Mouse (Mus musculus) bone marrow, adult 2 months (tissue): ENCODE measurements at regions not wholly inside any gene's neighbourhood (a gene's known extent, or its start where the extent isn't known, plus 50 kb on each side); places are given as distances from the start of the nearest gene placed in this dataset.

Experiments
- H3K27ac ChIP-seq: fragments of 200-500 bp; 2 replicates; pipeline ENCODE4 v1.5.1; 2012; ENCODE audit warnings: low read depth, mild to moderate bottlenecking, control low read depth, inconsistent platforms, low read length; ENCODE audit not compliant: control insufficient read depth, poor library complexity, insufficient read depth
- H3K4me1 ChIP-seq: fragments of 200-500 bp; 2 replicates; pipeline ENCODE4 v1.6.1; 2011; ENCODE audit warnings: low read length; ENCODE audit not compliant: control insufficient read depth, insufficient read depth
- H3K4me3 ChIP-seq: fragments of 200-500 bp; replicated peaks from 2 replicates; pipeline ENCODE3; 2011; ENCODE audit warnings: mild to moderate bottlenecking, low read depth, low read length, control low read depth; ENCODE audit not compliant: control insufficient read depth
- CTCF ChIP-seq: fragments of 200-500 bp; IDR thresholded peaks from 2 replicates; pipeline ENCODE4 v1.5.1; 2011; ENCODE audit warnings: low read length, control low read depth; ENCODE audit not compliant: control insufficient read depth, insufficient read depth
- POLR2A ChIP-seq: fragments of 200-500 bp; IDR thresholded peaks from 2 replicates; pipeline ENCODE4 v1.6.1; 2011; ENCODE audit warnings: low read depth, mild to moderate bottlenecking, control low read depth, low read length, borderline replicate concordance; ENCODE audit not compliant: control insufficient read depth
- WGBS: fragments of 180-500 bp; shearing (Covaris S2); methylation state at CpG from one replicate; pipeline ENCODE4 v1.1.7; 2018; 5-methylcytosine and 5-hydroxymethylcytosine counted together

DNA sequence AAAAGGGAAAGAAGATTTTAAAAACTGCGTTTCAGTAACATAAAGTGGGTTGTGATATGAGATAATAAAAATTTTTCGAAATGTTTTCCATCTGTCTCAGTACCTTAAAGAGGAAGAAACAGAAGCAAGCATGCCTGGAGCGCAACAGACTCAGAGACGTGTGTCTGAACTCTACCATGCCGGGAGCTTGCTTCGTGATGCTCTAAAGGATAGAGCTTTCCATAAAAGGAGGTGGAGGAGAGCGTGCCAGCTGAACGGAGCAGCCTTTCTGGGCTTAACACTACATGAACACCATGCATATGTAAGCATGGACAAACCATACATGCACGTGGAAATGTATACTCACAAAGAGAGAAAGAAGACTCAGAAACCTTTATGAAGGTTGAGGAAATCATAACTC is 387.5 kb upstream of the Slc7a11 start:
- WGBS = 83% methylated on average over 9 of the region's 9 CpGs
- no peak overlapping the region for H3K27ac ChIP-seq
- TF ChIP-seq CTCF (no peak), POLR2A (no peak)
- no peak overlapping the region for H3K4me3 ChIP-seq
- no peaks in the 10 kb centered on the region for H3K4me1 ChIP-seq

DNA sequence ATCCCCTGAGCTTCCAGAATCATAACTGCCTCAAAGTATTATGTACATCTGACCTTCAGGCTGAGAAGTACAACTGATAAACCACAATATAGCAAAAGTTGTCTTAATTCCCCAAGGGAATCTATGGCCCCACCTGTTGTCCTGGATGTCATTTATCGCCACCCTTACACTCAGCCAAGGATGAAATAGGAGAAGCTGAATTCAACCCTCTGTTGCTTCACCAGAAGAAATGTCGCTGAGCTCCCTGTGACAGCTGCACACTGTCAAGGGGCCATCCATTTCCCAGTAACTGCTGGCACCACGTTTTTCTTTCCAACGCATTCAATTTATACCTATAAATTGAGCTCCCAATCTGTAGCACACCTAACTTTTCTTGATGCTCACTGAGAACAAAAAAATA is 382.0 kb upstream of the Noct start:
- 70% methylated on average over 4 of the region's 4 CpGs for WGBS
- no peaks in the 10 kb centered on the region for H3K4me1 ChIP-seq
- no peak for TF ChIP-seq CTCF
- no peak for TF ChIP-seq POLR2A
- no peak overlapping the region for H3K27ac ChIP-seq
- H3K4me3 ChIP-seq = no peak overlapping the region

DNA sequence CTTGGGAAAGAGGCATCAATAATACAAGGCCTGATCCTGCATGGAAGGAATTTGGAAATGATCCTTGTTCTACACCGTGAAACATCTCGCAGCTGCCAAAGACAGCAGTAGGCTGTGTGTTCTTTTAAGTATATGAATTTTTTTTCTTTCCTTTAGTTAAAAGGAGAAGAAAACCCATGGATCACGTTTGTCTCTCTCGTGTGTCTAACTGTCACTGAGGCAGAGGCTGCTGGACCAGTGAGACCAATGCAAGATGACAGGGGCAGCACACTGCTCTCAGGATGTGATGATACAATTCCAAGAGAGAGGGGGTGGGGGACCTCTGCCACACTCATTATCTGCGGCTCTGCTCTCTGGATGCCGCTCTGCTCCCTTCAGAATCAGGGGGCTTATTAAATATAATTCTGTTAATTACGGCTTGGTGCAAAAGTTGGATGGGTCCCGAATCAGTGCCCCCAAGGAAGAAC is 379.4 kb upstream of the Noct start:
- no peak for TF ChIP-seq CTCF
- no peak for TF ChIP-seq POLR2A
- 86% methylated on average over 8 of the region's 8 CpGs for WGBS

DNA sequence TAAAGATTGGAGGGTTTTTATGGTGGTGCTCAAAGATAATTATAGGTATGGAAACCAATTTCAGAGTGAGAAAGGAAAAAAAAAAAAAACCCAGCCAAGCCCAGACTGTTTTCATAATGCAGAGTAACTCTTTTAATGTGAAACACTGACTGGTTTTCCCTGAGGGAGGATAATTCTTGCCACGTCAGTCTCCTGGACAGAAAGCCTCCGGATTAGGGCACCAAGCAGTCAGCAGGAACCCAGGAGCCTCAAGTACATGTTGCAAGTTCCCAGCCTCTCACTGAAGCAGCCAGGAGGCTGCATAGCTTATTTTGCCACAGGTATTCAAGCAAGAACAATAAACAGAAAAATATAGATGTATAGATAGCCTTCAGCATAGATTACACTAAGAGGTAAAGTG is 378.9 kb upstream of the Noct start:
- no peaks in the 10 kb centered on the region for H3K4me1 ChIP-seq

More for the DNA sequence above, 379.4 kb upstream of the Noct start:
- no peak overlapping the region for H3K4me3 ChIP-seq
- H3K4me1 ChIP-seq = no peaks in the 10 kb centered on the region
- no peak overlapping the region for H3K27ac ChIP-seq

DNA sequence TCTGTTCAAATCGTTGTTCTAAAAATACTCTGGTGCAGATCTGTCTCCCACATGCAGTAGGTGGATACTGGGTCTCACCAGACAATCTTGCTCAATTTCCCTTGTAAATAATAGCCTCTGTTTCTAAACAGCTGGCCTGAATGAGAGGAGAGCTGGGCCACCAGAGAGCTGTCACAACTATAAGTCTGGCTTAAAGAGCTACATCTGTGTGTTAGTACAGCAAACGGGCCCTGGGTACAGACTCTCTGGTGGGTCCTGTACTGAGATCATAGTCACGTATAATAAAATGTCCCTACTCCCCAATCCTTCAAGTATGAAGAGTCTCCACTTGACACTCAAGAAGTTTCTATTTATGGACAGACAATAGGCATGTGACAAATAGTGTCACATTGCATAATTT is 375.7 kb upstream of the Noct start:
- TF ChIP-seq POLR2A (no peak), CTCF (no peak)
- Histone ChIP-seq H3K27ac (no peak overlapping the region), H3K4me3 (no peak overlapping the region), H3K4me1 (no peaks in the 10 kb centered on the region)
- 63% methylated on average over 3 of the region's 3 CpGs for WGBS

More for the DNA sequence above, 378.9 kb upstream of the Noct start:
- Histone ChIP-seq H3K4me3 (no peak overlapping the region), H3K27ac (no peak overlapping the region)
- WGBS = 71% methylated on average over 2 of the region's 2 CpGs
- TF ChIP-seq CTCF (no peak), POLR2A (no peak)

DNA sequence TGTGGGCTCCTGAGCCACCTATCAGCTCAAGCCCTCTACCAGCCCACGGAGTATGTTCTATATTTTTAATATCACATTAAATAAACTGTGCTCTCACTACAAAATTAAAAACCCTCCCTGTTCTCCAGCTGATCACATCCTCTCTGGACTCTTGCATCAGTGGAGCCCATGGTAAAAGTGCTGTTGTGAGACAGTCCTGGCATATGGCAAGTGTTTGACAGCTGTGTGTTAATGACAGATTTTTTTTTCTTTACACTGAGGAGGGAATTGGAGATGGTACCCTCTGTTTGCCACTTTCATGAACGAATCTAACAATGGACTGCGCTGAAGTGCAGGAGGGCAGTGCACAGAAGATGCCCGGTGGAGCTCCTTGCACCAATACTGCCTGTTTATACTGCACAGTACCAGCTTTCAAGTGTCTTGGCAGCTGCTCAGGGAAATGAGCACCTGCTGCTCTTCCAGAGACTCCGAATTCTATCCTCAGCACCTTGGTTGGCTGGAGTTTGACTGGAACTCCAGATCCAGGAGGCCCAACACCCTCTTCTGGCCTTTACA is 373.1 kb upstream of the Noct start:
- WGBS = 79% methylated on average over 5 of the region's 5 CpGs
- TF ChIP-seq POLR2A = no peak
- TF ChIP-seq CTCF = no peak
- Histone ChIP-seq H3K4me1 (no peaks in the 10 kb centered on the region), H3K27ac (no peak overlapping the region), H3K4me3 (no peak overlapping the region)

DNA sequence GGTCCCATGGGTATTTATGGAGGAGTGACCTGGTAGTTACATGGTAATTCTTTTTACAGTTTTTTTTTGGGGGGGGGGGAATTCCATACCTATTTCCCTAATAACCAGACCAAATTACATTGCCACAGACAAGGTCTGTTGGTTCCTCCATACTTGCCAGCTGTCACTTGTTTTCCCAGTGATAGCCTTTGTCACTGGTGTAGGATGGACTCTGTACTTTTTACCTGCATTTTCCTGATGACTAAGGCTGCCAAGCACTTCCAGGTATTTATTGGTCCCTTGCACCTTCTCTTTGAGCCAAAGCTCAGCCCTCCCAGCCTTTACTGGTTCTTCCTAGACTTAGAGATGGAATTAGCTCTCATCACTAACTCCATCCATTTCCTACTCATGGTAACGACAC is 357.1 kb upstream of the Noct start:
- 78% methylated on average over 1 of the region's 1 CpGs for WGBS
- no peak for TF ChIP-seq CTCF
- no peak for TF ChIP-seq POLR2A
- H3K4me3 ChIP-seq = no peak overlapping the region
- no peak overlapping the region for H3K27ac ChIP-seq
- H3K4me1 ChIP-seq = no peaks in the 10 kb centered on the region

DNA sequence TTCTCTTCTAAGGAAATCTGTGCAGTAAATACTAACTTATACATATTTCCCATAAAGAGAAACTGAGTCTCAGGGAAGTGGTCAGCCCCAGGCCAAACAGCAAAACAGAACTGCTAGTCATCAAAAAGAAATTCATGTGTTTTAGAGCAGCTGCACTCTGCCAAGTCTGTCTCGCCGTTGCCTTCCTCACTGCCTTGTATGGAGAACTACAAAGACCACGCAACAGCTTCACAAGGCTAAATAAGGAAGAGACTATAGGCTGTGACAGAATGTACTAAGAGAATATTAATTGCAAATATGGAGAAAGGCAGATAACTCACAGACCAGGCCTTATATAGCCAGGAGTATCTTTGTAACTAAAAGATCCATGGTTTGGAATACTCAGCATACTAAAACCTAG is 355.0 kb upstream of the Noct start:
- H3K27ac ChIP-seq = no peak overlapping the region
- TF ChIP-seq CTCF (no peak), POLR2A (no peak)
- H3K4me1 ChIP-seq = no peaks in the 10 kb centered on the region
- H3K4me3 ChIP-seq = no peak overlapping the region
- 76% methylated on average over 3 of the region's 3 CpGs for WGBS

DNA sequence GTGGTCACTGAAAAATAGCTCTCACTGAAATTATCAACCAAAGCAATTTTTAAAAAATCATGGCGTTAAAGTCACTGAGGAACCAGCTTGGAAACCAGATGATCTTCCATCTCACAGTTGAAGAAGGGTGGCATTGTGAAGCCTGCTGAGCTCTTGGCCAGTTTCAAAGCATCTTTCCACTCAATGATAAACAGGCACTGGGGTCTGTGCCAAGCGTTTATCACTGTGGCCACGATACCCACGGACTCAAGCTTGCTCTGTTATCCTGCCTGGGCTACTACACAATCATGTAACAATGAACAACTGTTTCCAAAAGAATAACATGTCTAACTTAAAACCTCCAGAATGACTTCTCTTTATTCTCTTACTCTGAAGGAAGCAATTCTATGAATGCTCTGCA is 345.2 kb upstream of the Noct start:
- H3K27ac ChIP-seq = no peak overlapping the region
- no peaks in the 10 kb centered on the region for H3K4me1 ChIP-seq
- 55% methylated on average over 4 of the region's 4 CpGs for WGBS
- H3K4me3 ChIP-seq = no peak overlapping the region
- no peak for TF ChIP-seq CTCF
- no peak for TF ChIP-seq POLR2A
